Mouse (Mus musculus): Measurements from ENCODE around the gene Snx9.

Snx9 gene

GRCm38 (mm10) chr17:5807847-5808386 lies 33.2 kb upstream of the Snx9 start:
- DNase-seq, result no peak

- no peak for DNase-seq
These were observed 27.1 kb upstream of the Snx9 start for GRCm38 (mm10) chr17:5813863-5814640.

GRCm38 (mm10) chr17:5814641-5814920 lies 26.5 kb upstream of the Snx9 start:
- no peak for DNase-seq

GRCm38 (mm10) chr17:5817871-5818270 lies 23.3 kb upstream of the Snx9 start:
- DNase-seq, result no peak

- no peak for DNase-seq
These were observed 22.0 kb upstream of the Snx9 start for GRCm38 (mm10) chr17:5819105-5819504.

GRCm38 (mm10) chr17:5819799-5820201 lies 21.3 kb upstream of the Snx9 start:
- no peak for DNase-seq

- no peak for DNase-seq
These were observed 18.6 kb upstream of the Snx9 start for GRCm38 (mm10) chr17:5822541-5822940.

- DNase-seq, result no peak
These were observed 18.1 kb upstream of the Snx9 start for GRCm38 (mm10) chr17:5823032-5823431.

GRCm38 (mm10) chr17:5827836-5828582 lies 13.1 kb upstream of the Snx9 start:
- no peak for DNase-seq

GRCm38 (mm10) chr17:5828583-5828836 lies 12.6 kb upstream of the Snx9 start:
- DNase-seq, result no peak

- DNase-seq, result no peak
These were observed 12.2 kb upstream of the Snx9 start for GRCm38 (mm10) chr17:5828944-5829343.

- no peak for DNase-seq
These were observed 11.2 kb upstream of the Snx9 start for GRCm38 (mm10) chr17:5829930-5830329.

- no peak for DNase-seq
These were observed 10.7 kb upstream of the Snx9 start for GRCm38 (mm10) chr17:5830382-5830781.

GRCm38 (mm10) chr17:5830832-5831231 lies 10.3 kb upstream of the Snx9 start:
- no peak for DNase-seq

- no peak for DNase-seq
These were observed 9.8 kb upstream of the Snx9 start for GRCm38 (mm10) chr17:5831257-5831806.

- DNase-seq, result no peak
These were observed 7.0 kb upstream of the Snx9 start for GRCm38 (mm10) chr17:5834166-5834565.

GRCm38 (mm10) chr17:5834798-5835328 lies 6.3 kb upstream of the Snx9 start:
- DNase-seq, result no peak

- no peak for DNase-seq
These were observed 1.4 kb upstream of the Snx9 start for GRCm38 (mm10) chr17:5839549-5840240.

GRCm38 (mm10) chr17:5840550-5841127 lies 490 bp upstream of the Snx9 start:
- DNase-seq, result peak; percentile 76

GRCm38 (mm10) chr17:5841943-5842273 lies 779 bp downstream of the Snx9 start:
- DNase-seq, result no peak

- no peak for DNase-seq
These were observed 2.0 kb downstream of the Snx9 start for GRCm38 (mm10) chr17:5842988-5843640.

- no peak for DNase-seq
These were observed 2.5 kb downstream of the Snx9 start for GRCm38 (mm10) chr17:5843641-5843990.

GRCm38 (mm10) chr17:5845376-5845775 lies 4.2 kb downstream of the Snx9 start:
- DNase-seq, result no peak
